Mouse (Mus musculus): ENCODE data around the gene Tnks2.
"Not testable (repeated sequence)": the region's sequence is repeated elsewhere in the genome, so short reads cannot be mapped to it uniquely, and the experiment has no call there.

The Tnks2 gene

GRCm38 (mm10) chr19:36827650-36828049 lies 6.4 kb upstream of the Tnks2 start:
- DNase-seq: no peak

- no peak for DNase-seq
Observed at GRCm38 (mm10) chr19:36828322-36828721, 5.7 kb upstream of the Tnks2 start.

- peak; percentile 39 for DNase-seq
Observed at GRCm38 (mm10) chr19:36832951-36833787, 863 bp upstream of the Tnks2 start.

GRCm38 (mm10) chr19:36834532-36835431 lies 750 bp downstream of the Tnks2 start:
- DNase-seq: peak; percentile 31

- no peak for DNase-seq
Observed at GRCm38 (mm10) chr19:36836035-36836434, 2.0 kb downstream of the Tnks2 start.

GRCm38 (mm10) chr19:36840301-36840700 lies 6.3 kb downstream of the Tnks2 start:
- no peak for DNase-seq

- DNase-seq: no peak
Observed at GRCm38 (mm10) chr19:36843866-36844265, 9.8 kb downstream of the Tnks2 start.

- DNase-seq: no peak
Observed at GRCm38 (mm10) chr19:36845924-36846323, 11.9 kb downstream of the Tnks2 start.

- no peak for DNase-seq
Observed at GRCm38 (mm10) chr19:36853831-36854230, 19.8 kb downstream of the Tnks2 start.

GRCm38 (mm10) chr19:36857851-36858250 lies 23.8 kb downstream of the Tnks2 start:
- DNase-seq: no peak

- DNase-seq: no peak
Observed at GRCm38 (mm10) chr19:36860393-36860792, 26.4 kb downstream of the Tnks2 start.

- no peak for DNase-seq
Observed at GRCm38 (mm10) chr19:36865905-36866304, 31.9 kb downstream of the Tnks2 start.

GRCm38 (mm10) chr19:36867416-36867815 lies 33.4 kb downstream of the Tnks2 start:
- no peak for DNase-seq

GRCm38 (mm10) chr19:36868675-36869074 lies 34.6 kb downstream of the Tnks2 start:
- DNase-seq: not testable (repeated sequence)

- DNase-seq: no peak
Observed at GRCm38 (mm10) chr19:36874651-36875050, 40.6 kb downstream of the Tnks2 start.

- no peak for DNase-seq
Observed at GRCm38 (mm10) chr19:36877329-36877728, 43.3 kb downstream of the Tnks2 start.

- DNase-seq: no peak
Observed at GRCm38 (mm10) chr19:36878743-36879495, 44.9 kb downstream of the Tnks2 start.

- peak; percentile 25 for DNase-seq
Observed at GRCm38 (mm10) chr19:36883119-36883518, 49.1 kb downstream of the Tnks2 start.

- no peak for DNase-seq
Observed at GRCm38 (mm10) chr19:36886316-36886715, 52.3 kb downstream of the Tnks2 start.

- no peak for DNase-seq
Observed at GRCm38 (mm10) chr19:36887706-36888105, 53.7 kb downstream of the Tnks2 start.

- no peak for DNase-seq
Observed at GRCm38 (mm10) chr19:36891746-36892145, 57.7 kb downstream of the Tnks2 start.

GRCm38 (mm10) chr19:36896791-36897569 lies 62.9 kb downstream of the Tnks2 start:
- DNase-seq: no peak

All from cerebellum, adult 9-10 months (tissue).